Mouse (Mus musculus) hindbrain, embryonic 10.5 days (tissue): ENCODE results near the gene Tmem14a. TPM values are rescaled to one million over a fixed set of nuclear protein-coding genes. Genes with fewer than 3 reads are reported as not detected.
"Not testable (repeated sequence)": the region's sequence is repeated elsewhere in the genome, so short reads cannot be mapped to it uniquely, and the experiment has no call there.

ENCODE experiments used
- DNase-seq: peaks from one replicate; pipeline ENCODE4 v3.0.0-alpha.2; 2017; ENCODE audit warnings: low spot score
- H3K27ac ChIP-seq: fragments of 300-500 bp; sonication (generic); 2 replicates; pipeline ENCODE4 v1.5.1; 2016; ENCODE audit warnings: mild to moderate bottlenecking, moderate library complexity
- H3K27me3 ChIP-seq: fragments of 300-500 bp; sonication (generic); 2 replicates; pipeline ENCODE4 v1.6.1; 2016; ENCODE audit warnings: mild to moderate bottlenecking; ENCODE audit not compliant: poor library complexity, insufficient read depth, severe bottlenecking
- H3K36me3 ChIP-seq: fragments of 300-500 bp; sonication (generic); 2 replicates; pipeline ENCODE4 v1.6.1; 2016; ENCODE audit warnings: mild to moderate bottlenecking, moderate library complexity
- H3K4me1 ChIP-seq: fragments of 300-500 bp; sonication (generic); replicated peaks from 2 replicates; pipeline ENCODE4 v1.6.1; 2016; ENCODE audit warnings: mild to moderate bottlenecking
- H3K4me3 ChIP-seq: fragments of 300-500 bp; sonication (generic); 2 replicates; pipeline ENCODE4 v1.5.1; 2016; ENCODE audit warnings: mild to moderate bottlenecking, moderate library complexity
- H3K9me3 ChIP-seq: fragments of 300-500 bp; sonication (generic); 2 replicates; pipeline ENCODE4 v1.6.1; 2016; ENCODE audit warnings: mild to moderate bottlenecking, moderate library complexity
- WGBS: fragments of 180-500 bp; shearing (Covaris S2); methylation state at CpG from one replicate; pipeline ENCODE4 v1.1.7; 2016; 5-methylcytosine and 5-hydroxymethylcytosine counted together
- polyA plus RNA-seq: library from polyadenylated mRNA; unstranded; fragments of >200 nt; fragmentation: Nextera tagmentation; extraction: Ambion mirVana; gene quantifications from 2 replicates; pipeline ENCODE4 v1.2.1, GENCODE M21; 2016

Tmem14a gene
- 10.5 and 11.1 TPM in 2 replicates for polyA plus RNA-seq

- Histone ChIP-seq H3K36me3 (no peaks in the 10 kb centered on the region), H3K4me3 (peak within 1 kb of the TSS; percentile 70), H3K27ac (peak within 1 kb of the TSS; percentile 95), H3K27me3 (no peaks in the 10 kb centered on the region), H3K4me1 (peaks cover 14% of the 10 kb centered on the region), H3K9me3 (no peaks in the 10 kb centered on the region)
- peak; percentile 87 for DNase-seq
- under 1% methylated on average over 17 of the region's 17 CpGs for WGBS
Measured at GRCm38 (mm10) chr1:21218489-21218919, at the start of gene Tmem14a. Gene Tmem14a (plus strand): TSS chr1:21218575.

GRCm38 (mm10) chr1:21185196-21185595 is 33.2 kb upstream of the Tmem14a start:
- DNase-seq, result no peak
- H3K4me1 ChIP-seq, result no peaks in the 10 kb centered on the region
- H3K36me3 ChIP-seq, result no peaks in the 10 kb centered on the region
- no peaks in the 10 kb centered on the region for H3K9me3 ChIP-seq
- whole genome bisulfite sequencing, result 96% methylated on average over 6 of the region's 6 CpGs
- H3K4me3 ChIP-seq, result no peak overlapping the region
- no peaks in the 10 kb centered on the region for H3K27me3 ChIP-seq
- no peak overlapping the region for H3K27ac ChIP-seq

GRCm38 (mm10) chr1:21206241-21206640 is 12.1 kb upstream of the Tmem14a start:
- DNase-seq, result no peak
- Histone ChIP-seq H3K27ac (no peak overlapping the region), H3K27me3 (no peaks in the 10 kb centered on the region), H3K4me3 (no peak overlapping the region), H3K4me1 (no peaks in the 10 kb centered on the region), H3K36me3 (no peaks in the 10 kb centered on the region), H3K9me3 (no peaks in the 10 kb centered on the region)
- WGBS, result 86% methylated on average over 1 of the region's 1 CpGs

GRCm38 (mm10) chr1:21213537-21213936 is 4.8 kb upstream of the Tmem14a start:
- not testable (repeated sequence) for H3K4me3 ChIP-seq, H3K27ac ChIP-seq, H3K9me3 ChIP-seq, H3K36me3 ChIP-seq, DNase-seq, H3K27me3 ChIP-seq, H3K4me1 ChIP-seq
- 29% methylated on average over 3 of the region's 3 CpGs for WGBS

GRCm38 (mm10) chr1:21213991-21214692 is 4.2 kb upstream of the Tmem14a start:
- not testable (repeated sequence) for H3K27me3 ChIP-seq, H3K36me3 ChIP-seq, DNase-seq, H3K4me1 ChIP-seq, H3K9me3 ChIP-seq, H3K27ac ChIP-seq, H3K4me3 ChIP-seq
- WGBS, result 79% methylated on average over 6 of the region's 6 CpGs

DNA sequence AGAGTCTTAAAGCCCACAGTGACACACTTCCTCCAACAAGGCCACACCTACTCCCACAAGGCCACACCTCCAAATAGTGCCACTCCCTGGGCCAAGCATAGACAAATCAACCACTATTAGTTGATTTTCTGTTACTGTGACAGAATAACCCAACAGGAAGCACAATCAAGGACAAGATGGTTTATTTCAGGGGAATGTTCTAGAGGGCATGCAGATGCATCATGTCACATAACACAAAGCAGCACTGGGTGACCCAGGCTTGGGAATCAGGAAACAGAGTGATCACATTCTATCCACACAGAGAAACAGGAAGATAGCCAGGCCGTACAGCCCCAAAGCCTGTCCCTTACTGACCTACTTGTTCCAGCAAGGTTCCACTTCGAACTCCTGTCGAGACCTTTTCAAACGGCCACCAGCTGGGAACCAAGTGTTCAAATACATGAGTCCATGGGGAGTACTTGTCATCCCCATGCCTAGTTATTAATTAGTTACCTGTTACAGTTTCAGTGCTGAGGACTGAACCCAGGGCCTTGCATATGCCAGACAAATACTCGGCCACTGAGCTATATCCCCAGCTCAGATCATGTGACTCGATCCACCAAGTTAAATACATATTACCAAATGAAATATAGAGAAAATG is 9.5 kb downstream of the Tmem14a start:
- H3K36me3 ChIP-seq, result peaks cover 15% of the 10 kb centered on the region
- H3K4me1 ChIP-seq, result peaks cover 12% of the 10 kb centered on the region
- H3K27me3 ChIP-seq, result no peaks in the 10 kb centered on the region
- WGBS, result 91% methylated on average over 6 of the region's 6 CpGs
- H3K9me3 ChIP-seq, result no peaks in the 10 kb centered on the region
- H3K27ac ChIP-seq, result no peak overlapping the region
- no peak for DNase-seq
- no peak overlapping the region for H3K4me3 ChIP-seq

DNA sequence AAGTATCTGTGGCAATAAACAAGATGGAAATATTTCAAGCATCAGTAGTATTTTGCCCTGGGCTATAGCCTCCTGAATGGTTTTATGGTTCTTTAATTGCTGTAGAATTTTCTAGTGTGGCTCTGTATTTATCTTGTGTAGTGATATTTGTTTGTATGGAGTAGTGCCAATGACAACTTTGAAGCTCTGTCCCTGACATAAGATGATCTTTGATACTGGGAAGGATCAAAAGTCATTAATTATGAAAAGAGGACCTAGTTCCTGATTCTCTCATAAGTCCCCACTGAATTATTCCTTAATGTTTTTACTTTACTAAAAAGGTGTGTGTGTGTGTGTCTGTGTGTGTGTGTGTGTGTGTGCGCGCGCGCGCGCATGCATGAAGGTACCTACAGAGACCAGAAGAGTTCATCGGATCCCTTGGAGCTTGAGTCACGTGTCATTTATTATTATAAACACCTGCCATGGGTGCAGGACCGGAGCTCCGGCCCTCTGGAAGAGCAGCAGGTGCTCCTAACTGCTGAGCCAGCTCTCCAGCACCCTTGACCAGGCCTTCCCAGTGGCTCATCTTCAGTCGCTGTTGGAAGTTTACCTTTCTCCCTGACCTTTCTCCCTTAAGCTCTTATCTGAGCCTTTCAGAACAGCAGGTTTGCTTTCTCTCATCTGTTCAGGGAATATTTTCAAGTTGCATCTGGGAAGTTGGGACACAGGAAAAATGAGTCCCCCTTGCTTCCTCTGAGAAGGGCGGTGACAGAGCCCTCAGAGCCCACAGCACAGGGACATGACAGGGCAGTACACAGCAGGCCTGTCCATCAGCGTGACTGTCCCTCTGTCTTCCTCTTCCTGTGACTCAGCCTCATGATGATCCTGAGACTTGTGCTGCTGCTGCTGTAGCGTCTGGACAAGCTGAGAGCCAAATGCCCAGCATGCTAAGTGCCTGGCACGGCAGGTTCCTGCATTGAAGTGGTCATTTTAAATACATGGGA is 10.7 kb downstream of the Tmem14a start:
- not testable (repeated sequence) for H3K4me3 ChIP-seq, H3K9me3 ChIP-seq, DNase-seq, H3K27me3 ChIP-seq, H3K27ac ChIP-seq
- 85% methylated on average over 15 of the region's 15 CpGs for WGBS
- Histone ChIP-seq H3K36me3 (peaks cover 15% of the 10 kb centered on the region), H3K4me1 (peaks cover 12% of the 10 kb centered on the region)

- H3K4me3 ChIP-seq, result no peak overlapping the region
- H3K36me3 ChIP-seq, result peaks cover 15% of the 10 kb centered on the region
- WGBS, result 75% methylated on average over 2 of the region's 2 CpGs
- peaks cover 12% of the 10 kb centered on the region for H3K4me1 ChIP-seq
- no peak for DNase-seq
- no peaks in the 10 kb centered on the region for H3K9me3 ChIP-seq
- no peak overlapping the region for H3K27ac ChIP-seq
- no peaks in the 10 kb centered on the region for H3K27me3 ChIP-seq
Measured at GRCm38 (mm10) chr1:21230376-21230775, 12.0 kb downstream of the Tmem14a start.

- no peak for DNase-seq
- 67% methylated on average over 5 of the region's 5 CpGs for WGBS
- peaks cover 9% of the 10 kb centered on the region for H3K36me3 ChIP-seq
- H3K27me3 ChIP-seq, result no peaks in the 10 kb centered on the region
- no peak overlapping the region for H3K27ac ChIP-seq
- no peaks in the 10 kb centered on the region for H3K9me3 ChIP-seq
- H3K4me1 ChIP-seq, result peaks cover 12% of the 10 kb centered on the region
- no peak overlapping the region for H3K4me3 ChIP-seq
Measured at GRCm38 (mm10) chr1:21231744-21232464, 13.5 kb downstream of the Tmem14a start.

DNA sequence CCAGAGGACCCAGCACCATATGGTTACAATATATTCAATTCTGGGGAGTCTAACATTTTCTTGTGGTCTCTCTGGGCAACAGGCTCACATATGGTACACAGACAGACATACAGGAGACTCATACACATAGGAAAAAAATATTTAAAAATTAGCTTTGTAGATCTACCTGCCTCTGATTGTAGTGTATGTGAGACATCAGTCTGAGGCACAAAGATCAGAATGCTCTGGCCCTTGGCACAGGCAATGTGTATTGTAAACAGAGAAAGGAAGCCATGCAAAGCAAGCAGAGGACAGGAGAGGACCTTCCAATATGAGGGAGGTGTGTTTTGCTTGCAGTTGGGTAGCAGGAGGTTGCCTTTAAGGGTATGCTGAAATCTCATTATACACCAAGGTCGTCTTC is 14.1 kb downstream of the Tmem14a start:
- peaks cover 12% of the 10 kb centered on the region for H3K4me1 ChIP-seq
- no peaks in the 10 kb centered on the region for H3K27me3 ChIP-seq
- H3K4me3 ChIP-seq, result no peak overlapping the region
- no peaks in the 10 kb centered on the region for H3K9me3 ChIP-seq
- H3K36me3 ChIP-seq, result peaks cover 6% of the 10 kb centered on the region
- H3K27ac ChIP-seq, result no peak overlapping the region
- WGBS, result 90% methylated on average over 1 of the region's 1 CpGs
- no peak for DNase-seq

- peaks cover 8% of the 10 kb centered on the region for H3K4me1 ChIP-seq
- H3K36me3 ChIP-seq, result no peaks in the 10 kb centered on the region
- H3K27ac ChIP-seq, result no peak overlapping the region
- WGBS, result 90% methylated on average over 6 of the region's 6 CpGs
- DNase-seq, result no peak
- no peaks in the 10 kb centered on the region for H3K27me3 ChIP-seq
- no peaks in the 10 kb centered on the region for H3K9me3 ChIP-seq
- no peak overlapping the region for H3K4me3 ChIP-seq
Measured at GRCm38 (mm10) chr1:21235359-21235758, 17.0 kb downstream of the Tmem14a start.
